Mouse (Mus musculus) adrenal gland, adult 8-10 months (tissue): ENCODE data around the gene Kdelr1. TPM values are rescaled to one million over a fixed set of nuclear protein-coding genes. Genes with fewer than 3 reads are reported as not detected.
A peak's percentile ranks its signal among the peaks of the same experiment; 100 is the strongest.

Experiments
- DNase-seq: peaks from one replicate; pipeline ENCODE4 v3.0.0; 2022
- total RNA-seq, 4 experiments: library from RNA; stranded (reverse); gene quantifications; 2 replicates each; pipeline ENCODE4 v1.2.4; 2022

Kdelr1 gene
- total RNA-seq, 4 experiments from 2014 or later, result 127 to 158 (median 151) TPM

DNA sequence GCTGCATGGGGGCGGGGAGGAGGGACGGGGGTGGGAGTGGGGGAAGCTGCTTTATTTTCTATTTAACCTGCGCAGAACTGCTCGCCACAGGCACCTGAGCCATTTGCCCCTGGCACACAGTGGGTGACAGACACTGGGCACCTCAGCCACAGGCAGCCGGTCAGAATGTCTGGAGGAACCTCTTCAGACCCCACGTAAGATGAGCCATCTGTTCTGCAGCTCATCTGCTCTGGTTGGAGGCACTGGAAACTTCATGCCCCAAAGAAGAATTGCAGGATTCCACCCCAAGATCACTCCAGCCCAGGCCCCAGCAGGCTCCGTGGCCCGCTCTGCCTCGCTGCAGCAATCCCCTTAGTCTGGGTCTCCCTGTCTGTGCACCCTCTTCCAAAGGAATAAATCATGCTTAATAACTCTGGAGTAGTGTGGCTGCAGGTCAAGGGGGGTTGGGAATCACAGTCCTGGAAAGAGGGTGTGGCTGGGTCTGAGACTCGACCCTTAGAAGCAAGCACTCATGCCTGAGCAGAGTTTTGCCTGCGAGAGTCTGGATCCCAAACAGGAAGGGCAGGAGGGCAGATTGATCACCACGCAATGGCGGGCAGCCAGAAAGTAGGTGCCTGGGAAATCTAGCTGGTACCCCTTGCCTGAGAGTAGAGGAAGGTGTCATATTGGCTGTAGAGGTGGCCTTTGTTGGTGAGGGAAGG lies 44.6 kb downstream of the Kdelr1 start:
- no peak for DNase-seq

DNA sequence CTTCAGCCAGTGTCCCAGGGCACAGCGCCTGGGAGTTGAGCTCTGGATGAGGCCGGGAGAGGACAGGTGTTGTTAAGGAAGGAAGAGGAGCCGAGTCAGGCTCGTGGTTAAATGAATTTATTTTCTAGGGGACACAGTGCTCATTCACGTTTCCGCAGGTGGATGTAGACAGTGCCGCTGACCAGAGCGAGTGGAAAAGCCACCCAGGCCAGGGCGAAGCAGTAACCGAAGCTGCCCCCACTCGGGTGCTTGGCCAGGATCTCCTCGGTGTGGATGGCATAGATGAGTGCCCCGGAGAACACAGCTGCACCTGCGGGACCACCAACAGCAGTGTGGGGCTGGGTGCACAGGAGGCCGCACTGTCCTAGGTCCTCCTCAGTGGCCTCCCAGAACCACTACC lies 45.4 kb downstream of the Kdelr1 start:
- DNase-seq, result no peak

DNA sequence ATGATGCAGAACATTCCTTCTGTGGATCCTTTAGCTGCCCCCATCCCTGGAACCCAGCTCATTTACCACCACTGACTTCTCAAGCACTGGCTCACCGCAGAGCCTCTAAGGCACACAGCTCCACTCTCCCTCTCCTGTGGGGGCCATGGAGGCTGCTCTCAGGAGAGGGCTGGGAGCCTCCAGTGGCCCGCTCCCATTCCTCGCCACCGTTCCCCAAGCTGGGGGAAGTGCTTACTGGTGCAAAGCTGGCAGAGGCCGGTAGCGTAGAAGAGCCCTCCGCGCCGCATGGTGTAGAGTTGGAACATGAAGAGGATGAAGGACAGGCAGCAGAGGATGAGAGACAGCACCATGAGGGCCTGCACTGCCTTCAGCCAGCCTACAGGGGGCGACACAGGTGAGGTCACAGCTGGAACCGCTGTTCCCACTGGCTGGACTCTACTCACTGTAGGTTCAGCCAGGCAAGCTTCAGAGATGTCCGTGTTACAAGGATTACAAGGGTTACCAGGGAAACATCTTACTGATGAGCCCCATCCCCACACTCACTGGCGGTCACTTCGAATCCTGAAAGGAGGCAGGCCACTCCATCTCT lies 46.6 kb downstream of the Kdelr1 start:
- no peak for DNase-seq

DNA sequence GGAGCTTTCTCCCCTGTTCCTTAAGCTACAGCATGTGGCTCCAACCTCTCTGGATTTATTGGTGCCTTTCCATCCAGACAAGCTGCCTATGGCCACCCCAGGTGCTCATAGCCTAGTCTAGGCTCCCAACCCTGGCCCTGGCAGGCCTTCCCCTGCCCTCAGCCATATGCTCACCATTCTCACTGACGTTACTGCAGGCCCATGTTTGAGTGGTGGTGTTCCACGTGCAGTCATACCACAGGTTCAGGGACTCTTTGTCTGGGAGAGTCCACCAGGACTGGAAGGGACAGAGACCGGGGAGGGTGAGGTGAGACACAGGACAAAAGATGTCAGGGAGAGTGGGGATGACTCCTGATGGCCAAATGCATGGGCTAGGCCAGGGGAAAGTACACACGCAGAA lies 47.2 kb downstream of the Kdelr1 start:
- DNase-seq, result no peak

DNA sequence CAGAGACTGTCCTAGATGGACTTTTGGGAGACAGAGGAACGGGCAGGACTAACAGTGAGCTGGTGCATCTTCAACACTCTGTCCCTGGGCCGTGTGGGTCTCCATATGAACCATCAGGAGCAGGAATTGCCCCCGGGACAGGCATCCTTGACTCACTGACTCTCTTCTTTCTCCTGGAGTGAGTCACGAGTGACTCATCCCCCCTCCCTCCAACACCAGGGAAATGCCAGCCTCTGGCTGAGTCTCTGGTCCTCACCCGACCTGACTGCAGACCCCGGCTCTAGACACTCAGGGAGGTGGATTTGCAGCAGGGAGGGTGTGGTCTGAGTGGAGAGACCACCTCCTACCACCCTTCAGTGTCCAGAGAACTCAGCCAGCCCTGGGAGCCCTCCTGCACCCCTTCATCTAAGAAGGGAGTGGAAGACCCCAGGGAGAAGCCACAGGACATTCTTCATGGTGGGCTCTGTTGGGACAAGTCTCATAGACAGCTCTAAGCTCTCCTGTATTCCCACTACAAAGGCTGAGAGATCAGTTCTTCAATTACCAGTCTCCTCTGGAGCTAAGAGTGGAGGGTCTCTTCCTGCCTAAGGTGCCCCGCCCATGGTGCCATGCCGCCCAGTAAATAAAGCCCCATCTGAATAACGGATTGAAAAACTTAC lies 48.1 kb downstream of the Kdelr1 start:
- peak; percentile 85 for DNase-seq

DNA sequence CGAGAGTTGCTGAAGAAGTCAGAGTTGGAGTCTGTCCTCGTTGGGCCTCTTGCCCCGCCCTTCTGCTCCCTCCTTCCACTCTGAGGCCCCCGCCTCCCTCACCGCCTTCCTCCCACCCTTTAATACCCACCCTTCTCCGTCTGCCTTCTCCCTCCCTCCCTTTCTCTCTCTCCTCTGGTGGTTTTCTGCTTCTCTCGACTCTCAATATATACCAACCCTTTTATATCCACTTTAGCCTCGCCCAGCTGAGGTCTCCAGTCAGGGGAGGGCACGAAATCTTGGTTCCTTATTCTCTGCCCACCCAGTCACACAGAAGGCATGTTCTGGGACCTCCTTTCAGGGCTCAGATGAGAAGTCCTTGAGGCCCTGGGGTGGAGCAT lies 48.7 kb downstream of the Kdelr1 start, which contains the start of gene Emp3:
Gene Emp3, minus strand, starts transcription at position 163 of the 380 bp plus-strand sequence.
- no peak for DNase-seq

DNA sequence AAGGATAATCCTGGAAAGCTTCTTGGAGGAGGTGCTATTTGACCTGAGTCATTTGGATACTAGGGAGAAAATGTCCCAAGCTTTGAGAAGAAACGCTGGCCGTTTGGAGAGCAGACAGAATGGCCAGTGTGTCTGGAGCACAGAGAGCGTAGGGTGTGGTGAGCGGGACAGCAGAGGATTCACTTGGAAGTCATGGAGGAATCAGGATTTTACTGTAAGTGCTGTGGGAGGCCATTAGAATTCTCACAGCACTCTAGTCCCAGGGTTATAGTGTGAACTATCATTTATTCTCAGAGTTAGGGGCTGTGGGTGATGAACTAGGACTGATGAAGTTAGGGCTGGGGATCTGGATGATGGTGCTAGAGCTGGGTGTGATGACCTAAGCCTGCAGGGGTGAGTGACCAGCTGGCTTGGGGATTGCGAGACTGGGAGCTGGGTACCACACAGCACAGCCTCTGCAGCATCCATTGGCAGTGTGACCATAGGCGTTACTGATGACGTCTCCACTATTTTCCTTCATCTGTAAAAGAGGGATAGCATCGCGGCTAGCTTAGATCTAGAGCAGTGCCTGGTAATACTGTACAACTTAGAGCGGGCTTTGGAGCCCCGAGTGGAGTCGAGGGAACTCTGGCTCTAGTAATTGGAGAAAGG lies 49.5 kb downstream of the Kdelr1 start:
- no peak for DNase-seq

DNA sequence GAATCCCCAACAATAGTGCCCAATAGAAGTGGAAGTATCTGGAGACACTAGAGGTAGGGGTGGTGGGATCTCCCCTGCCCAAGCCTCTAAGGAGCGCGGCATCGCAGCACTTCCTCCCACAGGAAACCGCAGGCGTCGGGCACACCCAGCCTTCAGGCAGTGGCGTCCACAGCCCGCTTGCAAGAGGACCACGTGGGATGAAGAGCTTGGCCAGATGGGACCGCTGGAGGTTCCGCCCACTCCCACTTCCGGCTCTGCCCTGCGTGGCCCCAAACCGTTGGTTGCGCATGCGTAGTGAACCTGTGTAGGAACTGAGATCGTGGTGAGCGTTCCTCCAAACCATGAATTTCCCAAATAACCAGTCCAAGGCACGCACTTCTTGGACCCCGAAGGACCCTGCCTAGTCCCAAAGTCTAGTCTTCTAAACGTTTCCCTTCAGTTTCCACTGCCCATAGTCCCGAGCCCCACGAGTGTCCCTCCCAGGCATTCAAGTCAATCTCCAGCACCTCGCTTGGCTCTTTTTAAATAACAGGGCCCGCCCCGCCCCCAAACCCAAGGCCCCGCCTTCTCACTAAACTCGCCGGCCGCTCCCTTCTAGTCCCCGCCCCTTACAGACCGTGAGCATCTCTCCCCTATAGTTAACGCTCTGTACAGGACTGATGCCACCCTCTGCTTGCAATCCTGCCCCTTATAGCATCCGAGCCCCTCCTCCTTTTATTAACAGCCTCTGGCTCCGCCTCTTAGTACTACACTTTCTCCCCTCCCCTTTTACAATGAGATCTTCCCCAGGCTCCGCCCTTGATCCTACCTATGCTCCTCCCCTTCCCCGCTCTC lies 50.6 kb downstream of the Kdelr1 start:
- peak; percentile 96 for DNase-seq

DNA sequence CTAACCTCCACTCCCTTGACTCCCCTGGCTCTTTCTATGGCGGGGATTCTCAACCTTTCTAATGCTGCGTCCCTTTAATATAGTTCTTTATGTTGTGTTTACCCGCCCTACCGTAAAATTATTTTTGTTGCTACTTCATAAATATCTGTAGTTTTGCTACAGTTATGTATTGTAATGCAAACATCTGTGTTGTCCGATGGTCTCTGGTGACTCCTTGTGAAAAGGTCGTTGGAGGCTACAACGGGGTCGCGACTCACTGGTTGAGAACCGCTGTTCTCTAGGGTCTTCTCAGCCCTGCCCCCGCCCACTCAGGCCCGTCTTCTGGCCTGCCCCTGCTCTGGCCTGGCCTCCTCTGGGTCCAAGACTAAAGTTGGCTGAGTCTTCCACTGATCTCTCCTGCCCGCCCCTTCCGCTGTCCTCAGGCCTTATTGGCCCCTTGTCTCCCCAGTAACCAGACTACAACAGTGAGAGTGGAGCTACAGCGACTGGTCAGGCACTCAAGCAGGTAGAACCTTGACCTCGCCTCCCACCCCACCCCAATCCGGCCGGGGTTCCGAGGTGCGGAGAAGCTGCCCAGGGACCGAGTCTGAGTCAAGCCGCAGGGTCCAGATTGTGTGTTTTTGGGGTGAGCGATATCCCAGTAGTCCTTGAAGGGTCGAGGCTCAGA lies 51.3 kb downstream of the Kdelr1 start, which contains the start of gene Ccdc114:
Gene Ccdc114, plus strand, starts transcription at position 311 of the 667 bp plus-strand sequence.
- DNase-seq, result peak; percentile 82

DNA sequence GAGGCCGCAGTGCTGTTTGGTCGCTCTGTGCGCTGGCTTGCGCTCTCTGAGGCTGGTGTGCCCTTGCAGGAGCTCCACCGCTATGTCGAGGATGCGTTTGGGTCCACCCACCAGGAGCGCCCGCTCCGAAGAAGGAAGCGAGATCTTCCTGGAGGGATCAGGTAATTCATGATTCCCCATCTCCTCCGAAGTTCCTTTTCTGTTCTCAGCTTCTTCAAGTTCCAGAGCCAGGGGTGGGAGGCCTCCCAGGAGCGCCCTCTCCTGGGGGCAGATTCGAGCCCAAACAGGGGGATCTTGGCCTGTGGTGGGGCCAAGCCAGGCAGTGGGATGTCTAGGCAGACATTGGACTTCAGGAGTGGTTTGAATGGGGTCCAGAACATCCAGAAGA lies 51.9 kb downstream of the Kdelr1 start:
- DNase-seq, result peak; percentile 35

DNA sequence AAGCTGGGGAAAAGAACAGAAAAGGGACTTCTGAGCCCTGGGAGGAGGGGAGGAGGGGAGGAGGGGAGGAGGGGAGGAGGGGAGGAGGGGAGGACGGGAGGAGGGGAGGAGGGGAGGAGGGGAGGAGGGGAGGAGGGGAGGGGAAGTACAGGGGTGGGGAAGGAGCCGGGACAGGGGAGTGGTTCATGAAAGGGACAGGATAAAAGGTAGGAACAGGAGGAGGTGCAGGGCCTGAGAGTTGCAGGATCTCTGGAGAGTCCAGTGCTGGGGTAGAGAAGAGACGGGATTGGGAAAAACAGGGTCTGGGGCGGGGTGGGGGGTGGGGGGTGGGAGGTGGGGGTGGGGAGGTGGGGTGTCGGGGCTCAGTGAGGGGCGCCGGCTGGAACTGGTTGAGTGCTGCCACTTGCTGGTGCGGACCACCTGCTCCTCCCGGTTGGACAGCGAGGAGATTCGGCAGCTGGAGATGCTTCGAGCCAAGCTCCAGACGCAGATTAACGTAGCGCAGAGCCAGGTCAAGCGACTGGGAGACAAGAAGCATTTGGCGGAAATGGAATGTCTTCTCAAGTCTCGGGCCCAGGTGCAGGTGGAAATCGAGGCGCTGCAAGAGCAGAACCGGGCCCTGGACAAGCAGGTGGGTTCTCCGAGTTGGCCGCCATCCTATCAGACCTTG lies 56.2 kb downstream of the Kdelr1 start:
- no peak for DNase-seq

DNA sequence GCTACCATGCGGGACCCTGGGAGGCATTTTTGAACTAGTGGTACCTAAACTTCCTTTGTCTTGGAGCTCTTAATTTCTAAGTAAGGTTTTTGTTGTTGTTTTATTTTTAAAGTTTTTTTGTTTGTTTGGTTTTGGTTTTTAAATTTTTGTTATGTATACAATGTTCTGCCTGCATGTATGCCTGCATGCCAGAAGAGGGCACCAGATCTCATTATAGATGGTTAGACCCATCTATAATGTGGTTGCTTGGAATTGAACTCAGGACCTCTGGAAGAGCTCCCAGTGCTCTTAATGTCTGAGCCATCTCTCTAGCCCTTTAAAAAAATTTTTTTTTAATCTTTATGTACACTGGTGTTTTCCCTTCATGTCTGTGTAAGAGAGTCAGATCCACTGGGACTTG lies 57.1 kb downstream of the Kdelr1 start:
- DNase-seq, result no peak

Other genes with a start within 250 kb of the Kdelr1 start
- gene Rasip1, start 245.3 kb upstream of the Kdelr1 start, total RNA-seq, result 10 to 100 TPM; 15.5 to 30.2 (median 21.4) TPM
- gene Mamstr, start 232.8 kb upstream of the Kdelr1 start, total RNA-seq, result 10 to 100 TPM in 1 of 4 experiments, 1 to 10 TPM in 3; 2.4 to 14.9 (median 3.6) TPM
- gene Fut2, start 206.4 kb upstream of the Kdelr1 start, total RNA-seq, result under 1 TPM in 2 of 4 experiments, not detected in 2; 0.11 to 0.18 TPM
- under 1 TPM in 3 of 4 experiments, not detected in 1; 0.21 to 0.68 (median 0.32) TPM for gene Ntn5, start 188.8 kb upstream of the Kdelr1 start, total RNA-seq
- under 1 TPM; 0.15 to 0.59 (median 0.30) TPM for gene Sec1, start 178.4 kb upstream of the Kdelr1 start, total RNA-seq
- 10 to 100 TPM; 11.5 to 28.2 (median 18.9) TPM for gene Car11, start 172.9 kb upstream of the Kdelr1 start, total RNA-seq
- 100 to 1,000 TPM; 254 to 411 (median 333) TPM for gene Dbp, start 167.7 kb upstream of the Kdelr1 start, total RNA-seq
- gene Rpl18, start 157.3 kb upstream of the Kdelr1 start, total RNA-seq, result 1,000 to 10,000 TPM; 1,011 to 1,224 (median 1,104) TPM
- gene Sphk2, start 154.8 kb upstream of the Kdelr1 start, total RNA-seq, result 10 to 100 TPM; 36.9 to 40.2 (median 39.3) TPM
- gene Fam83e, start 151.6 kb upstream of the Kdelr1 start, total RNA-seq, result 1 to 10 TPM in 1 of 4 experiments, under 1 TPM in 3; 0.29 to 2.1 (median 0.66) TPM
- not detected for gene Spaca4, start 147.0 kb upstream of the Kdelr1 start, total RNA-seq
- gene Lmtk3, start 89.0 kb upstream of the Kdelr1 start, total RNA-seq, result 10 to 100 TPM in 3 of 4 experiments, 1 to 10 TPM in 1; 8.9 to 24.9 (median 15.5) TPM
- gene Sult2b1, start 88.1 kb upstream of the Kdelr1 start, total RNA-seq, result 1 to 10 TPM in 2 of 4 experiments, under 1 TPM in 2; 0.52 to 4.5 (median 1.8) TPM
- 100 to 1,000 TPM; 112 to 140 (median 122) TPM for gene Cyth2, start 58.2 kb upstream of the Kdelr1 start, total RNA-seq
- under 1 TPM; 0.17 to 0.65 (median 0.36) TPM for gene Kcnj14, start 48.0 kb upstream of the Kdelr1 start, total RNA-seq
- gene Grwd1, start 41.8 kb upstream of the Kdelr1 start, total RNA-seq, result 10 to 100 TPM; 24.8 to 31.5 (median 30.0) TPM
- gene Grin2d, start 5.6 kb downstream of the Kdelr1 start, total RNA-seq, result 1 to 10 TPM in 3 of 4 experiments, under 1 TPM in 1; 0.78 to 1.4 (median 1.2) TPM
- under 1 TPM in 1 of 4 experiments, not detected in 3; 0.78 TPM for gene Syngr4, start 23.9 kb downstream of the Kdelr1 start, total RNA-seq
- gene Tmem143, start 24.2 kb downstream of the Kdelr1 start, total RNA-seq, result 10 to 100 TPM; 36.3 to 60.3 (median 52.9) TPM
- gene Emp3, start 48.6 kb downstream of the Kdelr1 start, total RNA-seq, result 100 to 1,000 TPM; 302 to 612 (median 463) TPM
- gene Ccdc114, start 51.3 kb downstream of the Kdelr1 start, total RNA-seq, result 10 to 100 TPM; 17.8 to 92.8 (median 47.9) TPM
- gene Abcc6, start 157.5 kb downstream of the Kdelr1 start, total RNA-seq, result under 1 TPM; 0.08 to 0.31 (median 0.15) TPM
- gene Nomo1, start 160.9 kb downstream of the Kdelr1 start, total RNA-seq, result 10 to 100 TPM; 60.6 to 73.0 (median 69.1) TPM
- 1 to 10 TPM; 1.1 to 2.7 (median 1.3) TPM for gene Kcnj11, start 228.0 kb downstream of the Kdelr1 start, total RNA-seq